Mouse (Mus musculus): ENCODE measurements around the gene Pxmp4.

Pxmp4 gene

GRCm38 (mm10) chr2:154603638-154604153 is at the start of gene Pxmp4:
Gene Pxmp4 (minus strand): TSS chr2:154603708.
- DNase-seq (ENCODE audit: low spot score in 2 of 2) = peak; percentile 98 to 99

GRCm38 (mm10) chr2:154651363-154651762 is 47.9 kb upstream of the Pxmp4 start, which contains the start of gene Chmp4b:
Gene Chmp4b (plus strand): TSS chr2:154651705.
- no peak for DNase-seq (ENCODE audit: low spot score in 2 of 2)

GRCm38 (mm10) chr2:154650404-154650803 is 46.9 kb upstream of the Pxmp4 start:
- no peak for DNase-seq (ENCODE audit: low spot score in 2 of 2)

- DNase-seq (ENCODE audit: low spot score in 2 of 2) = peak in 1 of 2 experiments; percentile 62
Observed at GRCm38 (mm10) chr2:154648086-154648485, 44.6 kb upstream of the Pxmp4 start.

GRCm38 (mm10) chr2:154646634-154647033 is 43.1 kb upstream of the Pxmp4 start:
- DNase-seq (ENCODE audit: low spot score in 2 of 2) = peak in 1 of 2 experiments; percentile 61

GRCm38 (mm10) chr2:154642712-154643385 is 39.3 kb upstream of the Pxmp4 start:
- no peak for DNase-seq (ENCODE audit: low spot score in 2 of 2)

- DNase-seq (ENCODE audit: low spot score in 2 of 2) = no peak
Observed at GRCm38 (mm10) chr2:154642005-154642459, 38.5 kb upstream of the Pxmp4 start.

- no peak for DNase-seq (ENCODE audit: low spot score in 2 of 2)
Observed at GRCm38 (mm10) chr2:154641176-154641575, 37.7 kb upstream of the Pxmp4 start.

- DNase-seq (ENCODE audit: low spot score in 2 of 2) = no peak
Observed at GRCm38 (mm10) chr2:154639115-154639514, 35.6 kb upstream of the Pxmp4 start.

GRCm38 (mm10) chr2:154638521-154638920 is 35.0 kb upstream of the Pxmp4 start:
- no peak for DNase-seq (ENCODE audit: low spot score in 2 of 2)

GRCm38 (mm10) chr2:154635826-154636225 is 32.3 kb upstream of the Pxmp4 start:
- no peak for DNase-seq (ENCODE audit: low spot score in 2 of 2)

- peak; percentile 32 to 63 for DNase-seq (ENCODE audit: low spot score in 2 of 2)
Observed at GRCm38 (mm10) chr2:154633876-154634644, 30.6 kb upstream of the Pxmp4 start.

- DNase-seq (ENCODE audit: low spot score in 2 of 2) = peak in 1 of 2 experiments; percentile 50
Observed at GRCm38 (mm10) chr2:154633039-154633742, 29.7 kb upstream of the Pxmp4 start.

- DNase-seq (ENCODE audit: low spot score in 2 of 2) = peak; percentile 72 to 79
Observed at GRCm38 (mm10) chr2:154632203-154632780, 28.8 kb upstream of the Pxmp4 start.

GRCm38 (mm10) chr2:154630531-154630930 is 27.0 kb upstream of the Pxmp4 start:
- DNase-seq (ENCODE audit: low spot score in 2 of 2) = no peak

GRCm38 (mm10) chr2:154624137-154624536 is 20.6 kb upstream of the Pxmp4 start:
- no peak for DNase-seq (ENCODE audit: low spot score in 2 of 2)

GRCm38 (mm10) chr2:154621684-154622083 is 18.2 kb upstream of the Pxmp4 start:
- no peak for DNase-seq (ENCODE audit: low spot score in 2 of 2)

GRCm38 (mm10) chr2:154617061-154617460 is 13.6 kb upstream of the Pxmp4 start:
- DNase-seq (ENCODE audit: low spot score in 2 of 2) = no peak

- DNase-seq (ENCODE audit: low spot score in 2 of 2) = no peak
Observed at GRCm38 (mm10) chr2:154615674-154616073, 12.2 kb upstream of the Pxmp4 start.

GRCm38 (mm10) chr2:154614841-154615576 is 11.5 kb upstream of the Pxmp4 start:
- no peak for DNase-seq (ENCODE audit: low spot score in 2 of 2)

Measured in spleen, postnatal 10 days (tissue).